Mouse (Mus musculus): ENCODE measurements around the gene Arhgap1. TPM values are rescaled to one million over a fixed set of nuclear protein-coding genes. Genes with fewer than 3 reads are reported as not detected.
"Not testable (repeated sequence)": the region's sequence is repeated elsewhere in the genome, so short reads cannot be mapped to it uniquely, and the experiment has no call there.

Arhgap1 gene
- polyA plus RNA-seq (2016; fragmentation: Nextera tagmentation; extraction: Ambion mirVana) = 76.3 and 76.9 TPM in 2 replicates

- H3K4me1 ChIP-seq (replicated peaks) = peaks cover 18% of the 10 kb centered on the region
- H3K9ac ChIP-seq (replicated peaks) = peak within 1 kb of the TSS; percentile 97
- H3K4me2 ChIP-seq = peak within 1 kb of the TSS; percentile 95
- H3K27me3 ChIP-seq = no peaks in the 10 kb centered on the region
- peak; percentile 86 for ATAC-seq (ENCODE audit: insufficient number of reproducible peaks, insufficient read depth, low FRiP score, low TSS enrichment, low read depth)
- H3K27ac ChIP-seq = peak within 1 kb of the TSS; percentile 91
- H3K36me3 ChIP-seq = peaks cover 56% of the 10 kb centered on the region
- H3K9me3 ChIP-seq = no peaks in the 10 kb centered on the region
- WGBS = under 1% methylated on average over 44 of the region's 44 CpGs
- peak within 1 kb of the TSS; percentile 93 for H3K4me3 ChIP-seq (replicated peaks)
These were observed at the start of gene Arhgap1, which contains the start of gene Zfp408 for GRCm38 (mm10) chr2:91649553-91650359. Arhgap1 (plus strand) TSS chr2:91649860. Zfp408 (minus strand) TSS chr2:91649791.

- peaks cover 92% of the 10 kb centered on the region for H3K36me3 ChIP-seq
- 95% methylated on average over 4 of the region's 4 CpGs for WGBS
- no peaks in the 10 kb centered on the region for H3K27me3 ChIP-seq
- H3K4me3 ChIP-seq (replicated peaks) = no peak overlapping the region
- H3K4me1 ChIP-seq (replicated peaks) = no peaks in the 10 kb centered on the region
- no peak overlapping the region for H3K27ac ChIP-seq
- H3K4me2 ChIP-seq = no peak overlapping the region
- ATAC-seq (ENCODE audit: insufficient number of reproducible peaks, insufficient read depth, low FRiP score, low TSS enrichment, low read depth) = no peak
- no peak overlapping the region for H3K9ac ChIP-seq (replicated peaks)
- H3K9me3 ChIP-seq = no peaks in the 10 kb centered on the region
These were observed 49.2 kb upstream of the Arhgap1 start for GRCm38 (mm10) chr2:91600475-91600874.

- peaks cover 89% of the 10 kb centered on the region for H3K36me3 ChIP-seq
These were observed 47.3 kb upstream of the Arhgap1 start for GRCm38 (mm10) chr2:91602389-91602788.

GRCm38 (mm10) chr2:91609370-91609769, 40.3 kb upstream of the Arhgap1 start:
- not testable (repeated sequence) for ATAC-seq (ENCODE audit: insufficient number of reproducible peaks, insufficient read depth, low FRiP score, low TSS enrichment, low read depth); H3K4me1 ChIP-seq (replicated peaks)
- peaks cover 82% of the 10 kb centered on the region for H3K36me3 ChIP-seq

More at GRCm38 (mm10) chr2:91602389-91602788, 47.3 kb upstream of the Arhgap1 start:
- no peaks in the 10 kb centered on the region for H3K9me3 ChIP-seq
- H3K4me3 ChIP-seq (replicated peaks) = no peak overlapping the region
- H3K9ac ChIP-seq (replicated peaks) = no peak overlapping the region
- no peak for ATAC-seq (ENCODE audit: insufficient number of reproducible peaks, insufficient read depth, low FRiP score, low TSS enrichment, low read depth)
- no peak overlapping the region for H3K4me2 ChIP-seq
- H3K27ac ChIP-seq = no peak overlapping the region
- H3K4me1 ChIP-seq (replicated peaks) = no peaks in the 10 kb centered on the region
- H3K27me3 ChIP-seq = no peaks in the 10 kb centered on the region
- 83% methylated on average over 4 of the region's 4 CpGs for WGBS

GRCm38 (mm10) chr2:91622356-91622755, 27.3 kb upstream of the Arhgap1 start:
- ATAC-seq (ENCODE audit: insufficient number of reproducible peaks, insufficient read depth, low FRiP score, low TSS enrichment, low read depth) = no peak
- H3K27ac ChIP-seq = no peak overlapping the region
- no peaks in the 10 kb centered on the region for H3K9me3 ChIP-seq
- no peak overlapping the region for H3K4me3 ChIP-seq (replicated peaks)
- peaks cover 62% of the 10 kb centered on the region for H3K36me3 ChIP-seq
- 93% methylated on average over 5 of the region's 5 CpGs for WGBS
- no peaks in the 10 kb centered on the region for H3K27me3 ChIP-seq
- no peaks in the 10 kb centered on the region for H3K4me1 ChIP-seq (replicated peaks)
- no peak overlapping the region for H3K9ac ChIP-seq (replicated peaks)
- no peak overlapping the region for H3K4me2 ChIP-seq

More at GRCm38 (mm10) chr2:91609370-91609769, 40.3 kb upstream of the Arhgap1 start:
- H3K27me3 ChIP-seq; H3K27ac ChIP-seq; H3K9me3 ChIP-seq; H3K4me2 ChIP-seq; H3K4me3 ChIP-seq (replicated peaks); H3K9ac ChIP-seq (replicated peaks): not testable (repeated sequence)

GRCm38 (mm10) chr2:91623366-91623765, 26.3 kb upstream of the Arhgap1 start:
- not testable (repeated sequence) for H3K9ac ChIP-seq (replicated peaks)
- 94% methylated on average over 7 of the region's 7 CpGs for WGBS
- peaks cover 51% of the 10 kb centered on the region for H3K36me3 ChIP-seq

GRCm38 (mm10) chr2:91627486-91627885, 22.2 kb upstream of the Arhgap1 start:
- H3K27ac ChIP-seq = no peak overlapping the region
- no peak for ATAC-seq (ENCODE audit: insufficient number of reproducible peaks, insufficient read depth, low FRiP score, low TSS enrichment, low read depth)
- no peaks in the 10 kb centered on the region for H3K4me1 ChIP-seq (replicated peaks)
- no peak overlapping the region for H3K4me3 ChIP-seq (replicated peaks)
- H3K36me3 ChIP-seq = peaks cover 11% of the 10 kb centered on the region
- no peak overlapping the region for H3K9ac ChIP-seq (replicated peaks)
- H3K27me3 ChIP-seq = no peaks in the 10 kb centered on the region
- no peak overlapping the region for H3K4me2 ChIP-seq
- WGBS = 71% methylated on average over 5 of the region's 5 CpGs
- H3K9me3 ChIP-seq = no peaks in the 10 kb centered on the region

More at GRCm38 (mm10) chr2:91623366-91623765, 26.3 kb upstream of the Arhgap1 start:
- not testable (repeated sequence) for H3K9me3 ChIP-seq; H3K27me3 ChIP-seq; H3K4me1 ChIP-seq (replicated peaks); ATAC-seq (ENCODE audit: insufficient number of reproducible peaks, insufficient read depth, low FRiP score, low TSS enrichment, low read depth); H3K4me2 ChIP-seq; H3K4me3 ChIP-seq (replicated peaks); H3K27ac ChIP-seq

GRCm38 (mm10) chr2:91628171-91628570, 21.5 kb upstream of the Arhgap1 start:
- H3K4me3 ChIP-seq (replicated peaks) = no peak overlapping the region
- no peak overlapping the region for H3K4me2 ChIP-seq
- no peaks in the 10 kb centered on the region for H3K27me3 ChIP-seq
- no peak overlapping the region for H3K9ac ChIP-seq (replicated peaks)
- no peaks in the 10 kb centered on the region for H3K4me1 ChIP-seq (replicated peaks)
- no peak for ATAC-seq (ENCODE audit: insufficient number of reproducible peaks, insufficient read depth, low FRiP score, low TSS enrichment, low read depth)
- WGBS = 84% methylated on average over 8 of the region's 8 CpGs
- peaks cover 4% of the 10 kb centered on the region; the same call in 1 of the 2 replicates for H3K36me3 ChIP-seq
- H3K9me3 ChIP-seq = no peaks in the 10 kb centered on the region
- H3K27ac ChIP-seq = no peak overlapping the region

- H3K4me2 ChIP-seq = no peak overlapping the region
- no peaks in the 10 kb centered on the region for H3K9me3 ChIP-seq
- WGBS = 86% methylated on average over 18 of the region's 18 CpGs
- H3K9ac ChIP-seq (replicated peaks) = no peak overlapping the region
- ATAC-seq (ENCODE audit: insufficient number of reproducible peaks, insufficient read depth, low FRiP score, low TSS enrichment, low read depth) = no peak
- no peak overlapping the region for H3K27ac ChIP-seq
- H3K4me3 ChIP-seq (replicated peaks) = no peak overlapping the region
- H3K27me3 ChIP-seq = no peaks in the 10 kb centered on the region
- no peaks in the 10 kb centered on the region for H3K4me1 ChIP-seq (replicated peaks)
- no peaks in the 10 kb centered on the region for H3K36me3 ChIP-seq
These were observed 20.0 kb upstream of the Arhgap1 start for GRCm38 (mm10) chr2:91629682-91630081.

GRCm38 (mm10) chr2:91630384-91630783, 19.3 kb upstream of the Arhgap1 start:
- 88% methylated on average over 12 of the region's 12 CpGs for WGBS
- Histone ChIP-seq H3K36me3 (no peaks in the 10 kb centered on the region), H3K9ac (replicated peaks) (no peak overlapping the region), H3K27me3 (no peaks in the 10 kb centered on the region), H3K4me3 (replicated peaks) (no peak overlapping the region), H3K27ac (no peak overlapping the region), H3K9me3 (no peaks in the 10 kb centered on the region), H3K4me1 (replicated peaks) (no peaks in the 10 kb centered on the region), H3K4me2 (no peak overlapping the region)
- no peak for ATAC-seq (ENCODE audit: insufficient number of reproducible peaks, insufficient read depth, low FRiP score, low TSS enrichment, low read depth)

GRCm38 (mm10) chr2:91631826-91632225, 17.8 kb upstream of the Arhgap1 start:
- 85% methylated on average over 5 of the region's 5 CpGs for WGBS

More at GRCm38 (mm10) chr2:91631826-91632225, 17.8 kb upstream of the Arhgap1 start:
- H3K27me3 ChIP-seq = no peaks in the 10 kb centered on the region
- no peak overlapping the region for H3K4me2 ChIP-seq
- no peak overlapping the region for H3K27ac ChIP-seq
- no peak overlapping the region for H3K4me3 ChIP-seq (replicated peaks)
- ATAC-seq (ENCODE audit: insufficient number of reproducible peaks, insufficient read depth, low FRiP score, low TSS enrichment, low read depth) = no peak
- H3K4me1 ChIP-seq (replicated peaks) = no peaks in the 10 kb centered on the region
- H3K9me3 ChIP-seq = no peaks in the 10 kb centered on the region
- no peaks in the 10 kb centered on the region for H3K36me3 ChIP-seq
- no peak overlapping the region for H3K9ac ChIP-seq (replicated peaks)

Measured in limb, embryonic 12.5 days (tissue).